Mouse (Mus musculus) right cerebral cortex, postnatal 14 days (tissue): ENCODE measurements around the gene Sgms1.
"Not testable (repeated sequence)": the region's sequence is repeated elsewhere in the genome, so short reads cannot be mapped to it uniquely, and the experiment has no call there.

Source experiments
- DNase-seq: peaks from one replicate; pipeline ENCODE4 v3.0.0; 2022

The Sgms1 gene

GRCm38 (mm10) chr19:32381511-32381961 is 8.0 kb downstream of the Sgms1 start:
- no peak for DNase-seq

- no peak for DNase-seq
Observed at GRCm38 (mm10) chr19:32380748-32381147, 8.8 kb downstream of the Sgms1 start.

GRCm38 (mm10) chr19:32379239-32379920 is 10.1 kb downstream of the Sgms1 start:
- DNase-seq: no peak

DNA sequence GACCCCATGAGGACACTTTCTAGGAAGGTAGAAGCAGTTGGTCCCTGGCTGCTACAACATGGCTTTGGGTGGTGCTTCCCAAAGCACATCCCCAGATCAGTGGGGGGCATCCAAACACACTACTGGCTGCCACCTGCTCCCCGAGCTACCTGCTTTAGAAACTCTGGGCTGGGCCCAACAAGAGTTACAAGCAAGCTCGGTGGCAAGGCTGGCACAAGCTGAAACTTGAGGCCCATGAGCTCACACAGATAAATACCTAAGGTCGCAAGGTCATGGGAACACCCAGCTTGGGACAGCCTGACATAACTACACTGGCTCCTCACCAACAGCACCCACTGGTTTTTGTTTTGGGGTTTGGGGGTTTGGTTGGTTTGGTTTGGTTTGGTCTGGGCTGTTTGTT is 10.9 kb downstream of the Sgms1 start:
- DNase-seq: no peak

GRCm38 (mm10) chr19:32377701-32378325 is 11.7 kb downstream of the Sgms1 start:
- no peak for DNase-seq

DNA sequence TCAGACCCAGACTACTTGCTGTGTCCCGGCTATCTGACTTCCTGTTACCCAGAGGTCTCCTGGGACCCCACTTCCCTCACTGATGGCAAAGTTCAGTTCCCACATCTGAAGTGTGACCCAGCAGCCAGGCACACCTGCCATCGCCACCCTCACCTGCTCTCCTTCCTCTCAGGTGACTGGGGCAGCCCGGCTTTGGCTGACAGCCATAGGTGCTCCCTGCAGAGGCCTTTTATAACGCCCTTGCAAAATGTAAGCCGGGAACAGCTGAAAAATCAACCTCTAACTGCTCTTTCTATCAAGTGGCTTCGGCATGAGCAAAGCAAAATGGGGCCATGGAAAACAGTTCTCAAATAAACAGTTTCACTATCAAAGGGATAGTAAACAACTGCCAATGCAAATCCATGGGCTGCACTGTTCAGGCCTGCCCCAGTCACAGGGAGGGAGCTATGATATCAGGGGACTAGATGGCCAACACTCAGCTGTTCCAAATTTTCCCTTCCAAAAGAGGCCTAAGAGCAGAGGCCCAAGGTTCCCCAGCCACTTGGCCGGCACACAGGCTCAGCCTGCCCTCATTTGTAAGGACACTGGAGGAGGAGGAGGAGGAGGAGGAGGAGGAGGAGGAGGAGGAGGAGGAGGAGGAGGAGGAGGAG is 12.5 kb downstream of the Sgms1 start:
- DNase-seq: no peak

- no peak for DNase-seq
Observed at GRCm38 (mm10) chr19:32376054-32376453, 13.5 kb downstream of the Sgms1 start.

GRCm38 (mm10) chr19:32375473-32375985 is 14.0 kb downstream of the Sgms1 start:
- DNase-seq: no peak

GRCm38 (mm10) chr19:32374751-32375150 is 14.8 kb downstream of the Sgms1 start:
- no peak for DNase-seq

GRCm38 (mm10) chr19:32373865-32374655 is 15.5 kb downstream of the Sgms1 start:
- no peak for DNase-seq

- DNase-seq: no peak
Observed at GRCm38 (mm10) chr19:32372373-32372772, 17.1 kb downstream of the Sgms1 start.

- no peak for DNase-seq
Observed at GRCm38 (mm10) chr19:32367333-32367732, 22.2 kb downstream of the Sgms1 start.

GRCm38 (mm10) chr19:32366406-32366805 is 23.1 kb downstream of the Sgms1 start:
- no peak for DNase-seq

GRCm38 (mm10) chr19:32365111-32365510 is 24.4 kb downstream of the Sgms1 start:
- DNase-seq: peak; percentile 78

- DNase-seq: no peak
Observed at GRCm38 (mm10) chr19:32363587-32363986, 25.9 kb downstream of the Sgms1 start.

GRCm38 (mm10) chr19:32362520-32362919 is 27.0 kb downstream of the Sgms1 start:
- no peak for DNase-seq

GRCm38 (mm10) chr19:32360989-32361698 is 28.4 kb downstream of the Sgms1 start:
- no peak for DNase-seq

- no peak for DNase-seq
Observed at GRCm38 (mm10) chr19:32360546-32360945, 29.0 kb downstream of the Sgms1 start.

- DNase-seq: no peak
Observed at GRCm38 (mm10) chr19:32358699-32359517, 30.6 kb downstream of the Sgms1 start.

- not testable (repeated sequence) for DNase-seq
Observed at GRCm38 (mm10) chr19:32358011-32358410, 31.5 kb downstream of the Sgms1 start.

DNA sequence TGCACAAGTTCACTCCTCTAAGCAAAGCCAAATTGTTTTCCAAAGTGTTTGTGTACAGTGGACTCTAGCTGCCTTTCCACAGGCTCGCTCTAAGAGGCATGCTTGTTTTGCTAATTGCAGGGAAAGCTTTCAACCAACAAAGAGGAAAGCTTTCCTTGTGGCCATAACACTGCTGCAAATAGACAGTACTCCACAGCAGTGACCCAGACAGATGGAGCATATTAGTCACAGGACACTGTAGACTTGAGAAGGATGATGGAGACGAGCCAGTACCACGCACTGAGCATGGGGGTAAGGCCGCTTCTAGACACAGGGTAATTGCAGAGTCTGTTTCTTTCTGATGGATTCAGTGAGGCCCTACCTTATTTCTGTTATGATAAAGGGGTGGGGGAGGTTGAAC is 33.3 kb downstream of the Sgms1 start:
- no peak for DNase-seq
